Mouse (Mus musculus): ENCODE measurements around the gene Pear1. TPM values are rescaled to one million over a fixed set of nuclear protein-coding genes. Genes with fewer than 3 reads are reported as not detected.

Gene Pear1
- total and polyA plus RNA-seq, 3 experiments, result 0.20 to 1.2 (median 0.46) TPM

DNA sequence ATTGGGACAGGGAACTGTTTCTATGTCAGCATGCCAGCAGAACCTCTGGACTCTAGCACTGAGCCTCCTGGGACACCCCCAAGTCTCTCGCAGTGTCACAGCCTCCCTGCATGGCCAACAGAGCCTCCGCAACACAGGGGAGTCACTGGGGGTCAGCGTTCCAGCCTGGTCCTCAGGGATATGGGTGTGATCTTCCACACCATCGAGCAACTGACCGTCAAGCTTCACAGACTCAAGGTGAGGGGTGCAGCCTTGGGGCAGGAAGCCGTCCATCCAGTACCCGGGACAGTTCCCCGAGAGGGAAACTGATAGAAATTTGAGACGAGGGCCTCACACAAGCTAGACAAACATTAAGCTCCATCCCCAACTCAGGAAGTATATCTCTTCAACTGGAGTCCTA is 88.8 kb downstream of the Pear1 start:
- H3K4me3 ChIP-seq (replicated peaks in 1 of 3; ENCODE audit: low read depth in 2 of 3, low read length in 2 of 3, poor library complexity in 1 of 3), result no peak overlapping the region
- TF ChIP-seq KAT2A (IDR thresholded peaks at IDR 0.05; ENCODE audit: insufficient replicate concordance, low read length) (no peak), JUND (conservative IDR thresholded peaks at IDR 0.05; ENCODE audit: low read depth, low read length) (no peak), JUN (IDR thresholded peaks at IDR 0.05; ENCODE audit: insufficient read depth, low read depth, low read length) (no peak), ZNF384 (IDR thresholded peaks at IDR 0.05; ENCODE audit: low read depth, low read length) (no peak), POLR2AphosphoS2 (IDR thresholded peaks at IDR 0.05; ENCODE audit: low read depth, low read length) (no peak), MXI1 (IDR thresholded peaks at IDR 0.05; ENCODE audit: low read depth, low read length) (no peak)
- H3K27ac ChIP-seq (ENCODE audit: insufficient read depth, low read depth), result no peak overlapping the region
- H3K9me3 ChIP-seq (replicated peaks; ENCODE audit: low read length), result no peaks in the 10 kb centered on the region
- no peaks in the 10 kb centered on the region for H3K79me2 ChIP-seq (replicated peaks; ENCODE audit: control insufficient read depth, extremely low read depth, insufficient read depth, poor library complexity, severe bottlenecking)
- dilution Hi-C loops (cut with MboI; ENCODE audit: extremely low pct_ligation_motif_present, extremely low pct_unique_long_range_greater_than_20kb, low sequenced_read_pairs) (no loop called here), in situ Hi-C loops (cut with MboI; ENCODE audit: low pct_ligation_motif_present, low pct_unique_long_range_greater_than_20kb, low sequenced_read_pairs) (no loop called here)
- H3K9ac ChIP-seq (ENCODE audit: insufficient read depth, low read depth), result no peak overlapping the region
- no peak for DNase-seq (ENCODE audit: extremely low read depth)
- no peak overlapping the region for H3K4me2 ChIP-seq (ENCODE audit: insufficient read depth, low read depth, poor library complexity, severe bottlenecking)
- H3K36me3 ChIP-seq (replicated peaks in 1 of 2; ENCODE audit: control insufficient read depth in 1 of 2, insufficient read depth in 1 of 2, low read length in 1 of 2), result peaks cover 51 to 88% of the 10 kb centered on the region in 2 experiments
- no peaks in the 10 kb centered on the region for H3K4me1 ChIP-seq (ENCODE audit: control insufficient read depth in 1 of 2, insufficient read depth in 2 of 2)
- no peaks in the 10 kb centered on the region for H3K27me3 ChIP-seq (replicated peaks)

- no peak overlapping the region for H3K27ac ChIP-seq (ENCODE audit: insufficient read depth, low read depth)
- H3K4me2 ChIP-seq (ENCODE audit: insufficient read depth, low read depth, poor library complexity, severe bottlenecking), result no peak overlapping the region
- no peaks in the 10 kb centered on the region for H3K27me3 ChIP-seq (replicated peaks)
- H3K36me3 ChIP-seq (replicated peaks in 1 of 2; ENCODE audit: control insufficient read depth in 1 of 2, insufficient read depth in 1 of 2, low read length in 1 of 2), result peaks cover 55 to 93% of the 10 kb centered on the region in 2 experiments
- no peak overlapping the region for H3K9ac ChIP-seq (ENCODE audit: insufficient read depth, low read depth)
- DNase-seq (ENCODE audit: extremely low read depth), result no peak
- H3K4me3 ChIP-seq (replicated peaks in 1 of 3; ENCODE audit: low read depth in 2 of 3, low read length in 2 of 3, poor library complexity in 1 of 3), result no peak overlapping the region
- dilution Hi-C loops (cut with MboI; ENCODE audit: extremely low pct_ligation_motif_present, extremely low pct_unique_long_range_greater_than_20kb, low sequenced_read_pairs) (no loop called here), in situ Hi-C loops (cut with MboI; ENCODE audit: low pct_ligation_motif_present, low pct_unique_long_range_greater_than_20kb, low sequenced_read_pairs) (no loop called here)
- no peaks in the 10 kb centered on the region for H3K79me2 ChIP-seq (replicated peaks; ENCODE audit: control insufficient read depth, extremely low read depth, insufficient read depth, poor library complexity, severe bottlenecking)
- no peaks in the 10 kb centered on the region for H3K9me3 ChIP-seq (replicated peaks; ENCODE audit: low read length)
- H3K4me1 ChIP-seq (ENCODE audit: control insufficient read depth in 1 of 2, insufficient read depth in 2 of 2), result no peaks in the 10 kb centered on the region
- no peak for TF ChIP-seq KAT2A (IDR thresholded peaks at IDR 0.05; ENCODE audit: insufficient replicate concordance, low read length)
- no peak for TF ChIP-seq BHLHE40 (IDR thresholded peaks at IDR 0.05; ENCODE audit: low read depth, low read length)
- TF ChIP-seq E2F4 (IDR thresholded peaks at IDR 0.05; ENCODE audit: insufficient replicate concordance, low read depth, low read length), result no peak
- no peak for TF ChIP-seq HCFC1 (IDR thresholded peaks at IDR 0.05; ENCODE audit: low read depth, low read length)
- no peak for TF ChIP-seq JUND (conservative IDR thresholded peaks at IDR 0.05; ENCODE audit: low read depth, low read length)
- TF ChIP-seq CTCF (conservative IDR thresholded peaks at IDR 0.05 in 1 of 2, IDR thresholded peaks at IDR 0.05 in 1 of 2; ENCODE audit: low read depth in 2 of 2, low read length in 2 of 2), result no peak
- no peak for TF ChIP-seq ETS1 (conservative IDR thresholded peaks at IDR 0.05; ENCODE audit: low read depth, low read length)
- TF ChIP-seq JUN (IDR thresholded peaks at IDR 0.05; ENCODE audit: insufficient read depth, low read depth, low read length), result no peak
- no peak for TF ChIP-seq IRF4 (IDR thresholded peaks at IDR 0.05; ENCODE audit: low read depth, low read length)
- no peak for TF ChIP-seq ZC3H11A (IDR thresholded peaks at IDR 0.05; ENCODE audit: low read depth, low read length)
- TF ChIP-seq CHD2 (IDR thresholded peaks at IDR 0.05; ENCODE audit: low read length), result no peak
- TF ChIP-seq MAZ (IDR thresholded peaks at IDR 0.05; ENCODE audit: low read depth, low read length), result no peak
- TF ChIP-seq TBP (conservative IDR thresholded peaks at IDR 0.05; ENCODE audit: low read depth, low read length), result no peak
- TF ChIP-seq SMC3 (IDR thresholded peaks at IDR 0.05; ENCODE audit: low read depth, low read length), result no peak
- TF ChIP-seq MXI1 (IDR thresholded peaks at IDR 0.05; ENCODE audit: low read depth, low read length), result no peak
- no peak for TF ChIP-seq RAD21 (IDR thresholded peaks at IDR 0.05; ENCODE audit: low read depth, low read length)
- no peak for TF ChIP-seq MYC (IDR thresholded peaks at IDR 0.05; ENCODE audit: low read depth, low read length)
- TF ChIP-seq NELFE (IDR thresholded peaks at IDR 0.05; ENCODE audit: low read depth, low read length), result no peak
- TF ChIP-seq USF2 (conservative IDR thresholded peaks at IDR 0.05; ENCODE audit: low read depth, low read length), result no peak
- TF ChIP-seq ZNF384 (IDR thresholded peaks at IDR 0.05; ENCODE audit: low read depth, low read length), result no peak
Measured at GRCm38 (mm10) chr3:87733984-87734761, 89.9 kb downstream of the Pear1 start.

Data from CH12.LX (cell line).